Mouse (Mus musculus): ENCODE measurements around the gene Rbm41. TPM values are rescaled to one million over a fixed set of nuclear protein-coding genes. Genes with fewer than 3 reads are reported as not detected.

The Rbm41 gene
- polyA plus RNA-seq, 1 experiment from 2014 or later: 1.0 TPM

DNA sequence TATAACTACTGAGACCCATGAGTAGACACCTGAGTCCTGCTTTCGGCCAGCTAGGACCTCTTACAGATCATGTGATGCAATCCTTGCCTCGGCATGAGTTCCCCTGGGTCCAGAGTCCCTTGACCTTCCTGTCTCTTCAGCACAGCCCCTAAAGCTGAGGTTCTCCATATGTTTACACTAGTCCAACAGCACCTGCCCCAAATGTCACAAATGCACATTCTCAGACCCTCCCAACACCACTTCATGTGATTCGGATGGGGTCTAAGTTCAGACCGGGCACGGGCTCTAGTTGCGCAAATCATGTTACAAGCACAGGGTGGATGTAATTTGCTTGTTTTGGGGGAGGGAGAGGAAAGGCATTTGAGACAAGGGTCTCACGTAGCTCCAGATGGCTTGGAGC is 121.3 kb downstream of the Rbm41 start:
- H3K36me3 ChIP-seq (ENCODE audit: control insufficient read depth, insufficient read depth): no peaks in the 10 kb centered on the region

DNA sequence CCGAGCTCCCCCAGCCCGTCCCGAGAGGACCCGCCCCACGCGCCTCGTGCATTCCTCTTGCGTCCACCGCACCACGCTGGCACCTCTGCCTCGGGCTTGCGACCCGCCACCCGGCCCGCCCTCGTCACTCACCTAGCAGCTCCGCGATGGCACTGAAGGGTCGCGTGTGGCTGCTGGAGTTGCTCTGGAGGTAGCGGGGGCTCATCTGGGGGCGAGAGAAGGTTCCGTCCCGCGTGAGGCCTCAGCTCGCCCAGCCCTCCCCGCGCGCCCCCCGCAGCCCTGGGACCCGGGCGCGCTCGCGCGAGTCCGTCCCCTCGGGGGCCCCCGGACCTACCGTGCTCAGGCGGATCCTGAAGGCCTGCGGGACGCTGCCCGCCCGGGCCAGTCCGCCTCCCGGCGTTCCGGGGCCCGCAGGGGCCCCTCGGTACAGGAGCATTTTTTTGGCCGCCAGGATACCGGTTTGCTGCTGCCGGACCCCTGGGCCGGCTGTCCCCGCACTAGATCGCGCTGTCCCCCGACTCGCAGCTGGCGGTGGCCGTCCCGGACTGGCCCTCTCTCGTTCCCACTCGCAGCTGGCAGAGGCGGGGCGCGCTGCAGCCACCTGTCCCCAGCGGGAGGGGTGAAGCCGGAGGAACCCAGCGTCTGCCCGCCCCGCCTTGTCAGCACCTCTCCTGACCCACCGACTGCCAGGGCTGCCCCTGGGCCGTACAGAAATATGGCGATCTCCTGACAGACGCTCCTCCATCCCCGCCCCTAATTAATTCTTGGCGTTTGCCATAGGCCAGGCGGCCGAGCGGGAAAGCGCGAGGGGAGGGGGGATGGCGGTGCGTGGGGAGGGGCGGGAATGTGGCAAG is 127.2 kb downstream of the Rbm41 start, which contains the start of gene Morc4:
Gene Morc4 (minus strand): TSS at position 740 of the 854 bp plus-strand sequence.
- WGBS (ENCODE audit: insufficient replicate concordance): 28% methylated on average over 79 of the region's 87 CpGs
- Histone ChIP-seq H3K27me3 (ENCODE audit: control insufficient read depth, insufficient read depth, low read depth, low read length) (no peaks in the 10 kb centered on the region), H3K27ac (ENCODE audit: low read length) (peak within 1 kb of the TSS; percentile 41), H3K4me3 (ENCODE audit: low read depth, low read length) (peak within 1 kb of the TSS; percentile 58), H3K9me3 (replicated peaks; ENCODE audit: control insufficient read depth, low read length) (no peaks in the 10 kb centered on the region), H3K4me1 (ENCODE audit: control insufficient read depth, low read depth, low read length) (no peaks in the 10 kb centered on the region), H3K4me2 (ENCODE audit: low read depth, low read length) (peak within 1 kb of the TSS; percentile 61), H3K36me3 (ENCODE audit: control insufficient read depth, insufficient read depth) (no peaks in the 10 kb centered on the region), H3K9ac (ENCODE audit: low read depth, low read length) (peak within 1 kb of the TSS; percentile 57)
- peak; percentile 82 for ATAC-seq (ENCODE audit: low read depth)

More for the DNA sequence above, 121.3 kb downstream of the Rbm41 start:
- no peaks in the 10 kb centered on the region for H3K27me3 ChIP-seq (ENCODE audit: control insufficient read depth, insufficient read depth, low read depth, low read length)
- no peak overlapping the region for H3K4me3 ChIP-seq (ENCODE audit: low read depth, low read length)
- H3K4me1 ChIP-seq (ENCODE audit: control insufficient read depth, low read depth, low read length): no peaks in the 10 kb centered on the region
- 68% methylated on average over 7 of the region's 7 CpGs for WGBS (ENCODE audit: insufficient replicate concordance)
- H3K9me3 ChIP-seq (replicated peaks; ENCODE audit: control insufficient read depth, low read length): no peaks in the 10 kb centered on the region
- ATAC-seq (ENCODE audit: low read depth): peak; percentile 90
- H3K4me2 ChIP-seq (ENCODE audit: low read depth, low read length): no peak overlapping the region
- no peak overlapping the region for H3K27ac ChIP-seq (ENCODE audit: low read length)
- no peak overlapping the region for H3K9ac ChIP-seq (ENCODE audit: low read depth, low read length)

DNA sequence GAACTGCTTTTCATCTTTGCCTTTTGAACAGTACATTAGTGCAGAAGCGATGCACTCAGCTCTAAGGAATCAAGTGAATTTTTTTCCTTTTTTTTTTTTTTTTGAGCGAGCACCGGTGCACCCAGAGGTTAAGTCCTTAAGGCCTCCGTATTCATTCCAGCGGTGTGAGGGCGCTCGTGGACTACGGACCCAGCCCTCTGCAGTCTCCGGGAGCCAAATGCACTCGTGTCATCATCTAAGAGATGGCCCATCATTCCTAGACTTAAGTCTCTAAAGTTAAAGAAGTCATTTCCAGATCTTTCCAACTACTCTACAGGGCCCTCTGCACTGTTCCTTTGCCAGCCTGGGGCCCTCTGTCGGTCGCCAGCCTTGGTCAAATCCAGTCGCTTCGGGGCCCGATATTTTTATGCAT is 128.1 kb downstream of the Rbm41 start:
- H3K9ac ChIP-seq (ENCODE audit: low read depth, low read length): no peak overlapping the region
- WGBS (ENCODE audit: insufficient replicate concordance): 21% methylated on average over 15 of the region's 15 CpGs
- 0 out of 2 replicates have a peak, but pooled peaks have one; percentile 25 for ATAC-seq (ENCODE audit: low read depth)

DNA sequence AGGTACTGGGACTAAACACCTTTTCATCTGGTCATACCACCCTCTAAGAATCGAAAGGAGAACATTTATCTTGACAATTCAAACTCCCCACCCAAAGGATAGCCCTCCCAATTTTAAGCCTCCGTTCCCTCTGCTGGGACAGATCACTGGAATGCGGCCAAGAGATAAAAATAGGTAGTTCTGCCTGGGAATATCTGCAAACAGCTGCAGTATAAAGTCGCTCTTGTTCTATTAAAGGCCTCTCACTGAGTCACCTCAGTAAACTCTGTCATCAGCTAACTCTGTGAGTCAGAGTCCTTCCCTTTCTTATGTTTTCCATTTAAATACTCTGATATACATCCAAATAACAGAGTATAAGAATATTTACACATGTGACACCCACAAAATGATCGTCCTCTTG is 139.0 kb downstream of the Rbm41 start:
- WGBS (ENCODE audit: insufficient replicate concordance): 56% methylated on average over 5 of the region's 5 CpGs
- ATAC-seq (ENCODE audit: low read depth): no peak
- H3K9ac ChIP-seq (ENCODE audit: low read depth, low read length): no peak overlapping the region

More for the DNA sequence above, 128.1 kb downstream of the Rbm41 start:
- Histone ChIP-seq H3K4me3 (ENCODE audit: low read depth, low read length) (peak overlapping the region; percentile 58), H3K4me2 (ENCODE audit: low read depth, low read length) (peak overlapping the region; percentile 61), H3K9me3 (replicated peaks; ENCODE audit: control insufficient read depth, low read length) (no peaks in the 10 kb centered on the region), H3K27ac (ENCODE audit: low read length) (peak overlapping the region; percentile 37; the same call in 1 of the 2 replicates), H3K36me3 (ENCODE audit: control insufficient read depth, insufficient read depth) (no peaks in the 10 kb centered on the region), H3K27me3 (ENCODE audit: control insufficient read depth, insufficient read depth, low read depth, low read length) (no peaks in the 10 kb centered on the region), H3K4me1 (ENCODE audit: control insufficient read depth, low read depth, low read length) (no peaks in the 10 kb centered on the region)

DNA sequence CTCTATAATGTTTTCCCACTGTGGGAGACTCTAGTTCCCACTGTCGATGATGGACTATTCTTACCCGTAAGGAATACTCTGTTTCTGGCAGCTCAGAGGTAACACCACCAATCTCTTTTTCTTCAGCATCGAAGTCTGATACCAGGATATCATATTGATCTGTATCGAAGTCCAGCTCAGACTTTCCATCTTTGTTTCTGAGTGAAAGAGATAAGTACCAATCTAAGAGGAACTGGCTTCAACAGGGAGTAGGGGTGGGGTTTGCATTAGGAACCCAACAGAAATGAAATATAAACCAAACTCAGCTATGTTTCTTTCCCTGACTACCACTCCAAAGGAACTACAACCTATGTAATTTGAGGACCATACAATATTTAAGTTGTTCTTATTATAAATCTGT is 143.6 kb downstream of the Rbm41 start:
- Histone ChIP-seq H3K27ac (ENCODE audit: low read length) (no peak overlapping the region), H3K9ac (ENCODE audit: low read depth, low read length) (no peak overlapping the region), H3K4me2 (ENCODE audit: low read depth, low read length) (no peak overlapping the region), H3K9me3 (replicated peaks; ENCODE audit: control insufficient read depth, low read length) (no peaks in the 10 kb centered on the region), H3K4me1 (ENCODE audit: control insufficient read depth, low read depth, low read length) (no peaks in the 10 kb centered on the region), H3K36me3 (ENCODE audit: control insufficient read depth, insufficient read depth) (no peaks in the 10 kb centered on the region), H3K27me3 (ENCODE audit: control insufficient read depth, insufficient read depth, low read depth, low read length) (no peaks in the 10 kb centered on the region), H3K4me3 (ENCODE audit: low read depth, low read length) (no peak overlapping the region)
- ATAC-seq (ENCODE audit: low read depth): no peak
- 57% methylated on average over 4 of the region's 4 CpGs for WGBS (ENCODE audit: insufficient replicate concordance)

More for the DNA sequence above, 139.0 kb downstream of the Rbm41 start:
- Histone ChIP-seq H3K36me3 (ENCODE audit: control insufficient read depth, insufficient read depth) (no peaks in the 10 kb centered on the region), H3K9me3 (replicated peaks; ENCODE audit: control insufficient read depth, low read length) (no peaks in the 10 kb centered on the region), H3K27ac (ENCODE audit: low read length) (no peak overlapping the region), H3K4me3 (ENCODE audit: low read depth, low read length) (no peak overlapping the region), H3K4me2 (ENCODE audit: low read depth, low read length) (no peak overlapping the region), H3K4me1 (ENCODE audit: control insufficient read depth, low read depth, low read length) (no peaks in the 10 kb centered on the region), H3K27me3 (ENCODE audit: control insufficient read depth, insufficient read depth, low read depth, low read length) (no peaks in the 10 kb centered on the region)

DNA sequence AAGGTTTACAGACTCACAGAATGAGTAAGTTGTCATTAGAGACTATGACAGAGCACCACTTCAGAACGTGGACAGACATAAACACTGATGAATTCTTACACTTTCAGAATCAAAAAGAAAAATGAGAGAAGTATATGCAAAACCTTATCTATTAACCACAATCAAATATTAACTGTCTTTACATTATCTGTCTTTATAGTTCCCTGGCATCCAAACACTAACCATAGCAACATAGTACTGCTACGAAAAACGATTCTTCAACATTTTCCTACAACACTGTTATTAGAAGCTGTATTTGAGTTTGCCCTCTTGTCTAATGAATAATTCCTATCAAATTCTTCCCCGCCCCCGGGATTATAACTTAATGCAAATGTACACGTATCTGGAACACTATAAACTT is 157.3 kb downstream of the Rbm41 start:
- Histone ChIP-seq H3K36me3 (ENCODE audit: control insufficient read depth, insufficient read depth) (no peaks in the 10 kb centered on the region), H3K9me3 (replicated peaks; ENCODE audit: control insufficient read depth, low read length) (no peaks in the 10 kb centered on the region), H3K9ac (ENCODE audit: low read depth, low read length) (no peak overlapping the region), H3K4me3 (ENCODE audit: low read depth, low read length) (no peak overlapping the region), H3K4me1 (ENCODE audit: control insufficient read depth, low read depth, low read length) (no peaks in the 10 kb centered on the region), H3K27me3 (ENCODE audit: control insufficient read depth, insufficient read depth, low read depth, low read length) (no peaks in the 10 kb centered on the region), H3K4me2 (ENCODE audit: low read depth, low read length) (no peak overlapping the region), H3K27ac (ENCODE audit: low read length) (no peak overlapping the region)
- no peak for ATAC-seq (ENCODE audit: low read depth)
- 56% methylated on average over 6 of the region's 6 CpGs for WGBS (ENCODE audit: insufficient replicate concordance)

Other genes with a start within 250 kb of the Rbm41 start
- not detected in 2 replicates for gene Ripply1, start 216.2 kb downstream of the Rbm41 start, polyA plus RNA-seq (2015; fragmentation: Nextera tagmentation; extraction: Ambion mirVana)
- gene Cldn2, start 197.8 kb downstream of the Rbm41 start, polyA plus RNA-seq (2015; fragmentation: Nextera tagmentation; extraction: Ambion mirVana): 0.85 and 1.8 TPM in 2 replicates
- gene Morc4, start 126.9 kb downstream of the Rbm41 start, polyA plus RNA-seq (2015; fragmentation: Nextera tagmentation; extraction: Ambion mirVana): 54.8 and 64.1 TPM in 2 replicates
- 1.7 and 1.8 TPM in 2 replicates for gene Nup62cl, start 64.1 kb upstream of the Rbm41 start, polyA plus RNA-seq (2015; fragmentation: Nextera tagmentation; extraction: Ambion mirVana)
- gene Pih1h3b, start 64.3 kb upstream of the Rbm41 start, polyA plus RNA-seq (2015; fragmentation: Nextera tagmentation; extraction: Ambion mirVana): not detected in 2 replicates